Comparison of ENCODE assay signal across 23 mouse cellular contexts in the genomic region with DNA sequence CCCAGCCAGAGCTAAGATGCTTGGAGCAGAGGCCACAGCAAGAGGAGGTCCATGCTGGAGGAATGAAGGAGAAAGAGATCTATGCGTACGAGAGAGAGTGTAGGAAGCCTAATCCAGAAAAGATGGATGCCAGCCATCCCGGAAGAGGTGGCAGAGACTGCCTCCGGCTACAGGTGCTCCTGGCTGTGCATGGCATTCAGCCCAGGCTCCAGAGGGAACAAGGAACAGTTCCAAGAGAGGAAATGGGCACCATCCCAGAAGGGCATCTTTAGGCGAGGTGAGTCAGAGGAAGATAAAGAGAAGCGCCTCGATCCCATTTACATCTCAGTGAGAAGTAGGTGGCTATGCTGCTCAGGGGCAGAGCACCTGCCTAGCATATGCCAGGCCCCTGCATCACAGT. TPM values are rescaled to one million over a fixed set of nuclear protein-coding genes. Genes with fewer than 3 reads are reported as not detected.
DNase-seq lines count a peak whose midpoint lies in the region; ATAC-seq lines count a peak whose summit lies in the region.
"Had no signal": no experiment of that assay in that cellular context is flagged by ENCODE, and none has a peak within 500 bp of the region (broad histone marks: within the 10 kb centered on the region; RNA-seq: fewer than 3 reads in every experiment).

No protein-coding gene starts in this region.

- DNase-seq in frontal cortex, postnatal 14 days (ENCODE audit: low spot score in 2 of 2), result no peak
- peak; percentile 53 to 56 for DNase-seq in right cerebral cortex, adult 2 months (ENCODE audit: low spot score in 2 of 2)
- no peak for DNase-seq in right cerebral cortex, postnatal 10 days (ENCODE audit: low spot score in 2 of 2)
- DNase-seq in cerebellum, adult 18-20 months, result peak; percentile 96 to 98
- DNase-seq in large intestine, adult 2 months (ENCODE audit: low read depth, low spot score), result peak; percentile 76
- no peak for DNase-seq in midbrain, embryonic 10.5 days (ENCODE audit: low spot score)
- DNase-seq: adrenal gland, adult 8-10 months; B cell, adult 2 months; gastrocnemius, postnatal 10 days; heart, postnatal 10 days; kidney, adult 11 months; lung, adult 2 months; lung, postnatal 4 days had no signal

- peak; percentile 51; the same call in 1 of the 2 replicates for ATAC-seq in frontal cortex, adult (ENCODE audit: low TSS enrichment)
- no peak for ATAC-seq in megakaryocyte progenitor cell, adult 5-6 weeks (replicated peaks; ENCODE audit: poor library complexity)
- ATAC-seq: forebrain, embryonic 13.5 days; midbrain, embryonic 16.5 days had no signal

- H3K36me3 ChIP-seq in midbrain, embryonic 10.5 days, result no peaks in the 10 kb centered on the region
- H3K36me3 ChIP-seq: hindbrain, embryonic 15.5 days had no signal

- peaks cover 22% of the 10 kb centered on the region for H3K4me1 ChIP-seq in midbrain, embryonic 10.5 days

- peaks cover 20% of the 10 kb centered on the region for H3K27me3 ChIP-seq in midbrain, embryonic 10.5 days (ENCODE audit: low read depth, poor library complexity, severe bottlenecking)
- H3K27me3 ChIP-seq: forebrain, embryonic 13.5 days; hindbrain, embryonic 15.5 days had no signal

- no peaks in the 10 kb centered on the region for H3K9me3 ChIP-seq in midbrain, embryonic 10.5 days (replicated peaks)
- H3K9me3 ChIP-seq: forebrain, embryonic 13.5 days; hindbrain, embryonic 15.5 days had no signal

- no peak overlapping the region for H3K4me3 ChIP-seq in midbrain, embryonic 10.5 days
- H3K4me3 ChIP-seq: forebrain, embryonic 13.5 days; hindbrain, embryonic 15.5 days had no signal

- H3K27ac ChIP-seq in midbrain, embryonic 10.5 days (replicated peaks), result no peak overlapping the region
- H3K27ac ChIP-seq: forebrain, embryonic 13.5 days; hindbrain, embryonic 15.5 days had no signal

- 28% methylated on average over 7 of the region's 7 CpGs for WGBS in large intestine, adult 2 months
- 84% methylated on average over 7 of the region's 7 CpGs for WGBS in midbrain, embryonic 10.5 days

RNA-seq across cellular contexts. Expression of a gene that starts 2.9 kb away (rescaled TPM):
- 2.4 and 2.9 TPM in 2 replicates for polyA plus RNA-seq in large intestine, adult 2 months (2012; rRNA removed)
- not detected in 2 replicates for total RNA-seq in megakaryocyte progenitor cell, adult 5-6 weeks (2015)
- total RNA-seq in megakaryocyte progenitor cell, adult 5-6 weeks (2017), result not detected in 2 replicates
- polyA plus RNA-seq in midbrain, embryonic 10.5 days (2016; fragmentation: Nextera tagmentation; extraction: Ambion mirVana), result 13.3 and 16.9 TPM in 2 replicates

RNA-seq across cellular contexts. Expression of a gene that starts 10.2 kb away (rescaled TPM):
- polyA plus RNA-seq in large intestine, adult 2 months (2012; rRNA removed), result 4.0 and 6.0 TPM in 2 replicates
- 0.66 and 1.3 TPM in 2 replicates for total RNA-seq in megakaryocyte progenitor cell, adult 5-6 weeks (2015)
- 0.71 and 1.1 TPM in 2 replicates for total RNA-seq in megakaryocyte progenitor cell, adult 5-6 weeks (2017)
- 0.20 and 0.25 TPM in 2 replicates for polyA plus RNA-seq in midbrain, embryonic 10.5 days (2016; fragmentation: Nextera tagmentation; extraction: Ambion mirVana)
- total RNA-seq: layer of hippocampus, adult 18-20 months; left cerebral cortex, postnatal 14 days had no signal

RNA-seq across cellular contexts. Expression of a gene that starts 44.3 kb away (rescaled TPM):
- polyA plus RNA-seq in large intestine, adult 2 months (2012; rRNA removed), result 19.2 and 32.9 TPM in 2 replicates
- total RNA-seq in megakaryocyte progenitor cell, adult 5-6 weeks (2015), result 3.4 and 4.7 TPM in 2 replicates
- 1.4 and 4.1 TPM in 2 replicates for total RNA-seq in megakaryocyte progenitor cell, adult 5-6 weeks (2017)
- polyA plus RNA-seq in midbrain, embryonic 10.5 days (2016; fragmentation: Nextera tagmentation; extraction: Ambion mirVana), result 12.2 and 13.1 TPM in 2 replicates

RNA-seq across cellular contexts. Expression of a gene that starts 47.1 kb away (rescaled TPM):
- not detected in 2 replicates for polyA plus RNA-seq in large intestine, adult 2 months (2012; rRNA removed)
- not detected in 2 replicates for total RNA-seq in megakaryocyte progenitor cell, adult 5-6 weeks (2015)
- not detected in 2 replicates for total RNA-seq in megakaryocyte progenitor cell, adult 5-6 weeks (2017)
- polyA plus RNA-seq in midbrain, embryonic 10.5 days (2016; fragmentation: Nextera tagmentation; extraction: Ambion mirVana), result not detected in 2 replicates
- total RNA-seq: adrenal gland, adult 8-10 months; gastrocnemius, postnatal 10 days; heart, postnatal 10 days; layer of hippocampus, adult 18-20 months; left cerebral cortex, postnatal 14 days; liver, adult 2 months had no signal
- polyA plus RNA-seq: forebrain, embryonic 13.5 days; hindbrain, embryonic 15.5 days; liver, adult 2 months; lung, adult 2 months; midbrain, embryonic 16.5 days; neural tube, embryonic 11.5 days; spleen, adult 2 months had no signal

RNA-seq across cellular contexts. Expression of a gene that starts 57.2 kb away (rescaled TPM):
- polyA plus RNA-seq in large intestine, adult 2 months (2012; rRNA removed), result 1.8 and 2.1 TPM in 2 replicates
- total RNA-seq in megakaryocyte progenitor cell, adult 5-6 weeks (2015), result 0.22 and 0.24 TPM in 2 replicates
- 0.08 and 0.71 TPM in 2 replicates for total RNA-seq in megakaryocyte progenitor cell, adult 5-6 weeks (2017)
- 15.5 and 18.7 TPM in 2 replicates for polyA plus RNA-seq in midbrain, embryonic 10.5 days (2016; fragmentation: Nextera tagmentation; extraction: Ambion mirVana)

Comparison
In these comparisons a context has a peak if more than half of its experiments do, and no peak if none do; other contexts are left out.
1. DNase-seq: peak in right cerebral cortex, adult 2 months (2 of 2), cerebellum, adult 18-20 months (2 of 2) and large intestine, adult 2 months (single experiment); none in frontal cortex, postnatal 14 days (0 of 2), right cerebral cortex, postnatal 10 days (0 of 2) and midbrain, embryonic 10.5 days (single experiment).